Mouse (Mus musculus): ENCODE data around the gene Pmp22. TPM values are rescaled to one million over a fixed set of nuclear protein-coding genes. Genes with fewer than 3 reads are reported as not detected.

Gene Pmp22
- polyA plus RNA-seq, 1 experiment from 2014 or later = 82.1 TPM

DNA sequence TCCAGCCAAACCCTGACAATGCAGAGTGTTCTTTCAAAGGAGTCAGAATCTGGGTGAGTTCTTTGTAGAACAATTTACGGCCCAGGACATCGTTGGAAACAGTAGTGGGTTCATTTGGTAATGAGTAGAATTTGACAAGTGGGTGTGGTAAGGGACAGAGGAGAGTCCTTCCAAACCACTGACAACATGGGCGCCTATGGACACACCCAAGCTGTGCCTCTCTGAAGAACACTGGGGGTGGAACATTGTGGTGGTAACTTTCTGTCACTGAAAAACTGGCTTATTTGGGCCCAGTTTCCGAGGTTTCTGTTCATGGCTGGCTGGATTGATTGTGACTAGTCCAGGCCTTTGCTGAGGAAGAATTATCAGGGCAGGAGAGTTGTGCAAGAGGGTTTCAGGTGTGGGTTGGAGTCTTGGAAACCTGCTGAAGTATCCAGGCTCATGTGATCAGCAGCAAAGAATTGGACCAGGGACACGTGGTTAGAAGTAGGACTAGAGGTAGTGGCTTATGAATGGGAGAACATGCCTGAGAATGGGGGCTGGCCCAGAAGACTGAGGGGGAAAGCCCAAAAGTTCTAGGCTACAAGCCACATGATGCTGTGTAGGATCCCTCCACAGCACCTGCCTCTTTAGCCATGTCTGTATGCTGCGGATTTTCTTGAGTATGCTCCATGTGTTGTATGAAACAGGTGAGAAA lies 35.4 kb downstream of the Pmp22 start:
- Histone ChIP-seq H3K36me3 (peaks cover 5% of the 10 kb centered on the region; the same call in 1 of the 2 replicates), H3K27me3 (no peaks in the 10 kb centered on the region)
- 87% methylated on average over 6 of the region's 6 CpGs for WGBS

DNA sequence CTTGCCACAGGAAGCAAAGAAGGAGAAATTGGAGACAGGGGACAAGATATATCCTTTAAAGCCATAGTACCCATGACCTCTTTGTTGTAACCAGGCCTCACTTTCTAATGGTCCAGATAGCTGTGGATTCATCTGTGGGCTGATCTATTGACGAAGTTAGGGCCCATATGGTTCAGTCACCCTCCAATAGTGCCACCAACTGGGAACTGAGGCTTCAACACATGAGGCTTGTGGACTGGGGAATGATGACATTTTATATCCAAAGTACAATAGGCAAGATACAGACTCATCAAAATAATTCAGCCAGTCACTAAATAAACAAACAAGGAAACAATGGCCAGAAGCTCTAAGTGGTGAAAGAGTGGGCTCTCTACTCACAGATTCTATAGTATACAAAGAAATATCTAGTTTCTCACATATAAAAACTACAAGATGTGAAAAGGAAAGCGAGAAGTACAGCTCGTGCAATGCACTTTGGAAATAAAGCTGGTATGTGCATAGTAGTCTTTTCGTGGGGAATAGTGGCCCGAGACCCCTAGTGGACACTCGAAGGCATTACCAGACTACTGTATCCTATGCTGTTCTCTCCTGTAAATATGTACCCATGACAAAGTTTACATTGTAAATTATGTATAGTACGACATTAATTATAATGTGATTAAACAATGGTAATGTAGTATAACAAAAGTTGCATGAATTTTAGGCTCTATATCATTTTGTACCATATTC lies 36.1 kb downstream of the Pmp22 start:
- ATAC-seq (ENCODE audit: insufficient number of reproducible peaks, insufficient read depth, low FRiP score, low TSS enrichment) = no peak
- no peaks in the 10 kb centered on the region for H3K9me3 ChIP-seq
- no peak overlapping the region for H3K4me2 ChIP-seq (replicated peaks)
- H3K9ac ChIP-seq = no peak overlapping the region
- no peak overlapping the region for H3K27ac ChIP-seq
- peaks cover 9% of the 10 kb centered on the region; the same call in 1 of the 2 replicates for H3K4me1 ChIP-seq
- no peaks in the 10 kb centered on the region for H3K36me3 ChIP-seq
- H3K4me3 ChIP-seq = no peak overlapping the region
- no peaks in the 10 kb centered on the region for H3K27me3 ChIP-seq
- 41% methylated on average over 7 of the region's 7 CpGs for WGBS

More for the DNA sequence above, 35.4 kb downstream of the Pmp22 start:
- no peak for ATAC-seq (ENCODE audit: insufficient number of reproducible peaks, insufficient read depth, low FRiP score, low TSS enrichment)
- no peaks in the 10 kb centered on the region for H3K9me3 ChIP-seq
- H3K27ac ChIP-seq = no peak overlapping the region
- H3K4me2 ChIP-seq (replicated peaks) = no peak overlapping the region
- peaks cover 9% of the 10 kb centered on the region; the same call in 1 of the 2 replicates for H3K4me1 ChIP-seq
- H3K9ac ChIP-seq = no peak overlapping the region
- no peak overlapping the region for H3K4me3 ChIP-seq

DNA sequence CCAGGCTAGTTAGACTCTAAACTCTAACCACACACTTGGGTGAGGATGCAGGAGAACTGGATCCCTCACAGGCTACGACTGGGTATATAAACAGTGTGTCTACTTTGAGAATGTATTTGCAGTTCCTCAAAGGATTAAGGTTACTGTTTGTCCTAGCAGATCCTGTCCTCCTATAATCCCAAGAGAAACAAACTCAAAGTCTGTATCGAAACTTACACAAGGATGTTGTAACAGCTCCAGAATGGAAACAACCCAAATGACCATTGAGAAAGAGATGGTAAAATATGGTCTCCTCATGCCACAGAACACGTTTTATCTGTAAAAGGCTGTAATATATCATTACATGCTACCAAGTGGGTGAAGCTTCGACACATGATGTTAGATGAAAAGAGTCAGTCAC lies 39.0 kb downstream of the Pmp22 start:
- ATAC-seq (ENCODE audit: insufficient number of reproducible peaks, insufficient read depth, low FRiP score, low TSS enrichment) = no peak
- WGBS = 73% methylated on average over 4 of the region's 4 CpGs
- no peaks in the 10 kb centered on the region for H3K27me3 ChIP-seq

DNA sequence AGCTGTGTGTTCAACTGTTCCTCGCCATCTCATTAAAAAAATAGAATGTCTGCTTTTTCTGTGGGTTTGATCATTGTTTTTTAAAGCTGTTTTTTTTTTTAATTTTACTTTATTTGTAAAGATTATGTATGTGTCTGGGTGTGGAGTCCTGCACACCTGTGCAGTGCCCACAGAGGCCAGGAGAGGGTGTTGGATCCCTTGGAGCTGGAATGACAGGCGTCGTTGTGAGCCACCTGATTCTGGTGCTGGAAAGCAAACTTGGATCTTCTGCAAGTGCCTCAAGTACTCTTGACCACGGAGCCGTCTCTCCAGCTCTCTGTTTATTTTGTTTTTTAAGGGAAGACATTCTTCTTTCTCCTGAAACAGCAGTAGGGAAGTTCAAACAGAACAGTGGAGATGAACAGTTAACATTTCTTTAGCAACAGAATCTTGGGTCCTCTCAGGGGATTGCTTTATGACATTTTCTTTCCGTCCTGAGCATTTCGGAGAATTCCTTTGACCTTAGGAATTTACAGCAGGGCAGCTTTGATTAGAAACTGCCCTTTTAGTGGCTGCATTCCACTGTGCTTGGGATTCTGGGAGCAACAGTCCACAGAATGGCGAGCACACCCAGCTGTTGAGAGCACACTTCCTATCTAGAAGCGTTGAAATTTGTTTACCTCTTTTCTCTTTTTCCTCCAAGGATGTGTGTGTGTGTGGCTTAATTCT lies 39.9 kb downstream of the Pmp22 start:
- no peaks in the 10 kb centered on the region for H3K9me3 ChIP-seq
- no peak overlapping the region for H3K4me2 ChIP-seq (replicated peaks)
- no peak overlapping the region for H3K4me3 ChIP-seq
- WGBS = 29% methylated on average over 9 of the region's 9 CpGs
- H3K9ac ChIP-seq = no peak overlapping the region
- no peak for ATAC-seq (ENCODE audit: insufficient number of reproducible peaks, insufficient read depth, low FRiP score, low TSS enrichment)
- H3K4me1 ChIP-seq = peaks cover 11% of the 10 kb centered on the region; the same call in 1 of the 2 replicates
- H3K27me3 ChIP-seq = no peaks in the 10 kb centered on the region
- H3K27ac ChIP-seq = no peak overlapping the region
- H3K36me3 ChIP-seq = no peaks in the 10 kb centered on the region

More for the DNA sequence above, 39.0 kb downstream of the Pmp22 start:
- no peak overlapping the region for H3K27ac ChIP-seq
- H3K36me3 ChIP-seq = no peaks in the 10 kb centered on the region
- H3K4me2 ChIP-seq (replicated peaks) = no peak overlapping the region
- H3K4me1 ChIP-seq = peaks cover 11% of the 10 kb centered on the region; the same call in 1 of the 2 replicates
- no peak overlapping the region for H3K4me3 ChIP-seq
- no peak overlapping the region for H3K9ac ChIP-seq
- no peaks in the 10 kb centered on the region for H3K9me3 ChIP-seq

DNA sequence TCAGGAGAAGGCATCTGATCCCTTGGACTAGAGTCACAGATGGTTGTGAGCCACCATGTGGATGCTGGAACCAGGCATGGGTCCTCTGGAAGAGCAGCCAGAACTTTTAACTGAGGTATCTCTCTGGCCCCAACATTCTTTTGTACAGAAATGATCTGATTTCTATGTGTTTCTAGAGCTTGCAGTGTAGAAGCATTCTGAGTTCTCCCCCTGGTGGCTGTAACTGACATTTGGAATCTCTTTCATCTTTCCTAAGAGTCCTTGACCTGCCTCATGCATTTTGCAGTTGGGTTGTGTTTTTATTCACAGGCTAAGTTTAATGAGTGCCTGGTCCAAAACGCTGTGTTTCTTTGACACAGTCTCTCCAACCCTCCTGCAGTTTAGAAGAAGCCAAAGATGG lies 43.2 kb downstream of the Pmp22 start:
- H3K36me3 ChIP-seq = no peaks in the 10 kb centered on the region
- peaks cover 11% of the 10 kb centered on the region; the same call in 1 of the 2 replicates for H3K4me1 ChIP-seq
- no peak overlapping the region for H3K27ac ChIP-seq
- no peak overlapping the region for H3K9ac ChIP-seq
- H3K4me3 ChIP-seq = no peak overlapping the region
- H3K27me3 ChIP-seq = no peaks in the 10 kb centered on the region
- no peak for ATAC-seq (ENCODE audit: insufficient number of reproducible peaks, insufficient read depth, low FRiP score, low TSS enrichment)
- WGBS = 18% methylated on average over 1 of the region's 1 CpGs
- H3K4me2 ChIP-seq (replicated peaks) = no peak overlapping the region
- H3K9me3 ChIP-seq = no peaks in the 10 kb centered on the region

DNA sequence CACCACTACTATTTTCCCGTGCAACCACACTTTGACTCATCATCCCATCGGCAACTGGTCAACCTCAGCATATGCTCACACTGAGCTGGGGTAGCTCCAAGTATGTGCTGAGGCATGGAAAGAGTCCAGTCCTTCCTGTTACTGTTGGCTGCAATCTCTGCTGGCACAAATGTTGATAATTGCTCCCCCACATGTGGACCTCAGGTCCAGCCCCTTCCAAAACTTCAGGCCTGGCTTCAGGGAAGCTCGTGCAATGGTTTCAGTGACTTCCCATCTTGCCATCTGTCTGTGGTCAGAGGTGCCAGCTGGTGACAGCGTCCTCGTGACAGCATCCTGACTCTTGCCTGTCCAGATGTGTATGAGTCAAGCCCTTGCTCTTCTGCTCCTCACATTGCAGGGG lies 44.8 kb downstream of the Pmp22 start:
- H3K9me3 ChIP-seq = no peaks in the 10 kb centered on the region
- H3K27ac ChIP-seq = no peak overlapping the region
- WGBS = 77% methylated on average over 5 of the region's 5 CpGs
- H3K4me2 ChIP-seq (replicated peaks) = no peak overlapping the region
- H3K4me1 ChIP-seq = peaks cover 6% of the 10 kb centered on the region; the same call in 1 of the 2 replicates
- H3K27me3 ChIP-seq = no peaks in the 10 kb centered on the region
- no peak overlapping the region for H3K4me3 ChIP-seq
- H3K9ac ChIP-seq = no peak overlapping the region
- no peak for ATAC-seq (ENCODE audit: insufficient number of reproducible peaks, insufficient read depth, low FRiP score, low TSS enrichment)
- no peaks in the 10 kb centered on the region for H3K36me3 ChIP-seq

DNA sequence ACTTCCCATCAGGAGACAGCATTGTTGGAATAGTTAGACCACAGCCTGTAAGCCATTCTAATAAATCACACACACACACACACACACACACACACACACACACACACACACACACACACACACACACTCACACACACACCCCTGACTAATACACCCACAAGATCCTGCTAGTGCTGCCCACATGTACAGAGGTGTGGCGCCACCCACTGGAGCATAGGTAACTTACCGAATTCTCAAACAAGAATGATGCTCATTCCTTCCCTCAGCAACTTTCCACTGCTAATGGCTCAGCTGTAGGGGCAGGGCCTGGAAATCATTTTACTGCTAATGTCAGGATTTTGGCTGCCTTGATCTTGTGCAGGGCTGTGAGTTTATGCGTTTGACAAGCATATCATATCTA lies 46.5 kb downstream of the Pmp22 start:
- H3K4me2 ChIP-seq (replicated peaks) = no peak overlapping the region
- no peaks in the 10 kb centered on the region for H3K27me3 ChIP-seq
- no peaks in the 10 kb centered on the region for H3K9me3 ChIP-seq
- no peaks in the 10 kb centered on the region for H3K36me3 ChIP-seq
- no peak overlapping the region for H3K9ac ChIP-seq
- 23% methylated on average over 3 of the region's 3 CpGs for WGBS
- H3K27ac ChIP-seq = no peak overlapping the region
- H3K4me1 ChIP-seq = 0 out of 2 replicates have a peak, but pooled peaks cover 2% of the 10 kb centered on the region
- ATAC-seq (ENCODE audit: insufficient number of reproducible peaks, insufficient read depth, low FRiP score, low TSS enrichment) = no peak
- no peak overlapping the region for H3K4me3 ChIP-seq

DNA sequence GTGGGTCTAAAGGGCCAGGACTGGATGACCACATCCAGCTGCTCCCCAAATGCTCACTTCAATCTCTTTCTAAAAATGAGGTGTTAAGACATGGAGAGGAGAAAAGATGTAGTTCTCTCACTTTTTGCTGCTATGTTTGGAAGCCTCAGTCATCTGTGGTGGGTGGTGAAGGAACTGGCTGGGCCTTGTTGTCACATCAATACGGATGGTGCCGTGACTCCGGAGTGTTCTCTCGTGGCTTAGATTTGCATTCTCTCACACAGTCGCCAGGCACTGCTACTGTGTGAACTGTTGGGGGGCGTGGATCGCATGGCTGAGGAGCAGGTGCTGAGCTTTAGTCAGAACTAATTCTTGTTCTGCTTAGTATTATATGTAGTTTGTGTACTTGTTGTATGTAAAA lies 47.6 kb downstream of the Pmp22 start:
- Histone ChIP-seq H3K4me2 (replicated peaks) (no peak overlapping the region), H3K9me3 (no peaks in the 10 kb centered on the region), H3K27ac (no peak overlapping the region), H3K4me1 (0 out of 2 replicates have a peak, but pooled peaks cover 2% of the 10 kb centered on the region), H3K27me3 (no peaks in the 10 kb centered on the region), H3K4me3 (no peak overlapping the region), H3K9ac (no peak overlapping the region), H3K36me3 (no peaks in the 10 kb centered on the region)
- 74% methylated on average over 7 of the region's 7 CpGs for WGBS
- ATAC-seq (ENCODE audit: insufficient number of reproducible peaks, insufficient read depth, low FRiP score, low TSS enrichment) = no peak

DNA sequence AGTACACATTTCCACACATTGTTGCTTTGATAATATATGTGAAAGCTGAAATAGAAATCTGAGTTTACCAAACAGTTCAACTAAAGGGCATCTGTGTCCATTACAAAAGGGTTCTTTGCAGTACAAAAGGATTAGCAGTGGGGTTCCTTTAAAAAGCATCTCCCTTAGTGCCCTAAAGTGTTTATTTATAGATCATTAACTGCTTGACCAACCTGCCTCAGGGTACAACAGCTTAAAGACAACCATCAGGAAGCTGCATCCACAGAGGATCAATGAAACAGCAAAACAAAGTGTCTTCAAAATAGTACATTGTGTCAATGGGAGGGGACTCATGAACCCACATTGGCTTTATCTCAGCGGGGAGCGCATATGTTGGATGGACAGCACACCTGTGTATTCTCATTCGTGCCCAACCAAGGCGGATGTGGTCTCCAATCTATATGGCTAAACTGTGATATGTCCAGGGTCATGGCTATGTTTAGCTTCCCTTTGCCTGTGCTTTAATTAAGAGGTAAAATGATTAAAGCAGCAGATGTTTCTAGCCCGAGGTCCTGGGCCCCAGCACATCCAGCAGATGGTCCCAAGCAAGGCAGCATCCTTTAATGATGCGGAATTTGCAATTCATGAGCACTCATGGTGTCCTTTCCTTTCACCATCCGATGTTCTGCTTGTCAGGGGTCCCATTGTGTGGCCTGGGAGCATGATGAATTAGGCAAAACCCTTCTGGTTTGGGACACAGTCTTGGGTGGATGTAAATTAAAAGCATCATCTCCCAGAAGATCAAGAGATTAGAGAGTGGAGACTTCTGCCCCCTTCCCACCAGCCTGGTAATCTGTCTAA lies 51.7 kb downstream of the Pmp22 start:
- no peak for ATAC-seq (ENCODE audit: insufficient number of reproducible peaks, insufficient read depth, low FRiP score, low TSS enrichment)
- 47% methylated on average over 7 of the region's 7 CpGs for WGBS
- Histone ChIP-seq H3K4me2 (replicated peaks) (no peak overlapping the region), H3K4me1 (no peaks in the 10 kb centered on the region), H3K4me3 (no peak overlapping the region), H3K27me3 (no peaks in the 10 kb centered on the region), H3K36me3 (no peaks in the 10 kb centered on the region), H3K9me3 (no peaks in the 10 kb centered on the region), H3K9ac (no peak overlapping the region), H3K27ac (no peak overlapping the region)

DNA sequence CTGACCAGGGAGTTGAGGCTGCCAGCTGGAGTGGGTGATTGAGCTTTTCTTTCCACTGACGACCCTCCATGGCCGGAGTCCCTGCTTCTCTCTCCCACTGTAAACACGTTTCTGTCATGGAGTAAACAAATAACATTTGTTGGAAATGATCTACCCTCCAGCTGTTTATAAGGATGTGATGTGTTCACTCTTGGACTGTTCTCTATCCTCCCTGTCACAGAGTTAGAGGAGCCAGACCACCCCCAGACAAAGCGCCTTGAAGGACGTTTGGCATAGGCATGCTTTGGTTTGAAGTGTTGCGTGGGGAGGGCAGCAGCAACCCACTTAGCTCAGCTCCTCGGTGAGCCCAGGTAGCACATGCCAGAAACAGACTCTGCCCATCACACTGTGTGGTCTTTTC lies 60.0 kb downstream of the Pmp22 start:
- Histone ChIP-seq H3K9ac (no peak overlapping the region), H3K27me3 (no peaks in the 10 kb centered on the region), H3K36me3 (no peaks in the 10 kb centered on the region), H3K4me3 (no peak overlapping the region), H3K27ac (no peak overlapping the region), H3K9me3 (no peaks in the 10 kb centered on the region), H3K4me1 (no peaks in the 10 kb centered on the region), H3K4me2 (replicated peaks) (no peak overlapping the region)
- WGBS = 79% methylated on average over 7 of the region's 7 CpGs
- no peak for ATAC-seq (ENCODE audit: insufficient number of reproducible peaks, insufficient read depth, low FRiP score, low TSS enrichment)

DNA sequence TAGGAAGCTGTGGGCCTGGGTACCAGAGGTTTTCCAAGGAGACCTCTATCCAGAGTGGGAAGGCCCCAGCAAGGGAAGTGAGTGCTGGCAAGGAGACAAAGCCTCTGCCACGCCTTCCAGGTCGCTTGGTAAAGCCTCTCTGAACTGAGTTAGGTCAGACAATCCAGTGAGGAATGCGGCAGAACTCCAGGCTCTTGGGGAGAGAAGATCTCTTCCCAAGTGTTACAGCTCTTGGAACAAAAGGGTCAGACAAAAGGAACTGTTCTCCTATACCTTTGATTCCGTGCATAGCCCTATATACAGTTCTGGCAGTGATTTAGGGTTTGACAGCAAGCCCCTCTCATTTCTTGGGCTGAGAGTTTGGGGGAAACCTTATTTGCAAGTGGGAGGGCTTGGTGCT lies 69.3 kb downstream of the Pmp22 start:
- H3K27ac ChIP-seq = no peak overlapping the region
- no peak overlapping the region for H3K4me2 ChIP-seq (replicated peaks)
- ATAC-seq (ENCODE audit: insufficient number of reproducible peaks, insufficient read depth, low FRiP score, low TSS enrichment) = no peak
- no peaks in the 10 kb centered on the region for H3K4me1 ChIP-seq
- H3K27me3 ChIP-seq = no peaks in the 10 kb centered on the region
- H3K36me3 ChIP-seq = no peaks in the 10 kb centered on the region
- no peak overlapping the region for H3K4me3 ChIP-seq
- 49% methylated on average over 4 of the region's 4 CpGs for WGBS
- no peak overlapping the region for H3K9ac ChIP-seq
- no peaks in the 10 kb centered on the region for H3K9me3 ChIP-seq
